Mouse (Mus musculus): ENCODE results near the gene Gna14. TPM values are rescaled to one million over a fixed set of nuclear protein-coding genes. Genes with fewer than 3 reads are reported as not detected.

Gna14 gene
- not detected for total RNA-seq (2023)

GRCm38 (mm10) chr19:16435531-16436231 is at the start of gene Gna14:
Gene Gna14, plus strand, starts transcription at chr19:16435762.

All from B cell, adult 67 days (primary cell).